Mouse (Mus musculus) liver, postnatal 0 days (tissue): Measurements from ENCODE around the gene L3mbtl1. TPM values are rescaled to one million over a fixed set of nuclear protein-coding genes. Genes with fewer than 3 reads are reported as not detected.

Source experiments
- ATAC-seq: fragments of 200-750 bp; cut with Nextera tagmentation; 2 replicates; pipeline ENCODE4 v1.8.0; 2017; ENCODE audit warnings: mild to moderate bottlenecking, moderate library complexity
- DNase-seq: peaks from one replicate; pipeline ENCODE4 v3.0.0-alpha.2; 2016
- H3K27ac ChIP-seq: fragments of 300-500 bp; sonication (generic); 2 replicates; pipeline ENCODE4 v1.5.1; 2014; ENCODE audit warnings: antibody characterized with exemption, moderate library complexity, mild to moderate bottlenecking, low read depth
- H3K27me3 ChIP-seq: fragments of 300-500 bp; sonication (generic); 2 replicates; pipeline ENCODE4 v1.6.1; 2014; ENCODE audit warnings: low read length, control low read depth, mixed read lengths; ENCODE audit not compliant: insufficient read depth
- H3K36me3 ChIP-seq: fragments of 300-500 bp; sonication (generic); replicated peaks from 2 replicates; pipeline ENCODE4 v1.6.1; 2014; ENCODE audit warnings: mild to moderate bottlenecking, control low read depth, low read length, moderate library complexity, mixed read lengths; ENCODE audit not compliant: insufficient read depth
- H3K4me1 ChIP-seq: fragments of 300-500 bp; sonication (generic); 2 replicates; pipeline ENCODE4 v1.6.1; 2014; ENCODE audit warnings: antibody characterized with exemption, mild to moderate bottlenecking, control low read depth; ENCODE audit not compliant: insufficient read depth
- H3K4me2 ChIP-seq: fragments of 300-500 bp; sonication (generic); 2 replicates; pipeline ENCODE4 v1.6.1; 2014; ENCODE audit warnings: low read depth, mild to moderate bottlenecking, low read length, moderate library complexity, mixed read lengths
- H3K4me3 ChIP-seq: fragments of 300-500 bp; sonication (generic); 2 replicates; pipeline ENCODE4 v1.5.1; 2014; ENCODE audit warnings: low read depth, low read length
- H3K9ac ChIP-seq: fragments of 300-500 bp; sonication (generic); replicated peaks from 2 replicates; pipeline ENCODE4 v1.6.1; 2014; ENCODE audit warnings: mild to moderate bottlenecking, moderate library complexity
- H3K9me3 ChIP-seq: fragments of 300-500 bp; sonication (generic); 2 replicates; pipeline ENCODE4 v1.6.1; 2016; ENCODE audit warnings: mild to moderate bottlenecking, control low read depth, low read length, mixed read lengths
- CTCF ChIP-seq: sonication (generic); IDR thresholded peaks from 2 replicates; pipeline ENCODE4 v1.5.1; 2016; ENCODE audit warnings: antibody characterized with exemption, low read depth
- EP300 ChIP-seq: IDR thresholded peaks from 2 replicates; pipeline ENCODE4 v1.6.1; 2016; ENCODE audit warnings: antibody characterized with exemption, low read depth, mild to moderate bottlenecking
- WGBS: fragments of 180-500 bp; shearing (Covaris S2); extraction: QIAGEN DNeasy Blood & Tissue Kit; methylation state at CpG from one replicate; pipeline ENCODE4 v1.1.7; 2014; ENCODE audit not compliant: insufficient replicate concordance; 5-methylcytosine and 5-hydroxymethylcytosine counted together
- polyA plus RNA-seq: library from polyadenylated mRNA; unstranded; fragments of >200 nt; fragmentation: Nextera tagmentation; extraction: Ambion mirVana; gene quantifications from 2 replicates; pipeline ENCODE4 v1.2.1, GENCODE M21; 2015

Gene L3mbtl1
- polyA plus RNA-seq, 1 experiment from 2014 or later, result 0.06 TPM

DNA sequence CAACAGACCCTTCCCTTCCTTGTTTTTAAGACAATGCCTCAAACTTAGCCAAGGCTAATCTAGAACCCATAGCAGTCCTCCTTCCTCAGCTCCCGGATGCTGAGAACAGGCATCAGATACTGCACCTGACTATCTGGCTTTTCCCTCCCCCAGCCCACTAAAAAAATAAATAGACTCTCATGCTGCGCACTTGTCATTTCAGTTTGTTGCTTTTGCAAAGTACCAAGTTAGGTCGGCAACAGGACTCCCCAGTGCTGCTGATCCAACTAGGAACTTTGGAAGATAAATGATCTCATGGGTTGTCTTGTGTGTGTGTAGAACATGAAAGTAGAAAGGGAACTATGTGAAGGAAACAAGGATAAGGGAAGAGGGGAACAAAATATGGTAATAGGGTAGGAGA lies 13.6 kb upstream of the L3mbtl1 start:
- no peak for DNase-seq
- no peak overlapping the region for H3K4me3 ChIP-seq
- 70% methylated on average over 3 of the region's 3 CpGs for WGBS
- no peak for ATAC-seq
- no peak overlapping the region for H3K9ac ChIP-seq
- peaks cover 15% of the 10 kb centered on the region for H3K36me3 ChIP-seq
- no peaks in the 10 kb centered on the region for H3K9me3 ChIP-seq
- no peaks in the 10 kb centered on the region for H3K27me3 ChIP-seq
- TF ChIP-seq CTCF (no peak), EP300 (no peak)
- peaks cover 12% of the 10 kb centered on the region for H3K4me1 ChIP-seq
- H3K27ac ChIP-seq, result no peak overlapping the region
- peak overlapping the region; percentile 96; the same call in 1 of the 2 replicates for H3K4me2 ChIP-seq

DNA sequence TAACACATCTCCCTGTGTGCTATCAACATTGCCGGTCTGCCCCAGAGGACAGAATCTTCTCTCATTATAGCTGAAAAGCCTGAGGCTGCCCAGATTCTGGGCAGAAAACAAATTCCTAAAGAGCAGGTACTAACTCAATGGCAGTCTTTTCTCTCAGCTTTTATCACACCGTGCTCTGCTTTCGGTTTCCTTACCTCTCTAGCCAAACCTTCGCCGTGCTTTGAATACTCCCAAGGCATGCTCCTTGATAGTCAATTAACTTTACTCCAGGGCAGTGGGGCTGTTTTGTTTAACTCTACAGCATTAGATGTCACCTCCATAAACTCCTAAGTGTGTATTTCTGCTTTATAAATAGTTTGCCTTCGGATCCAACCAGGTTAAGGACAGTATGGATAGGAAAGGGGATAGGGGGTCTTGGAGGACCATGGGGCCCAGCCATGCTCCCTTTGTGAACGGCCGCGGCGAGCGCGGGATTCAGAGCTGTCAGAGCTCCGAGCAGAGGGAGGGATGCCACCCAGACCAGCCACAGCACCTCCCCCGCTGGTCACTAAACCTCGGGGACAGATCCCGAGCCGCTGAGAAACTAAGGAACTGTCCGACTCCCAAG lies 12.7 kb upstream of the L3mbtl1 start:
- peaks cover 12% of the 10 kb centered on the region for H3K4me1 ChIP-seq
- H3K9me3 ChIP-seq, result no peaks in the 10 kb centered on the region
- TF ChIP-seq EP300 (no peak), CTCF (no peak)
- peaks cover 23% of the 10 kb centered on the region for H3K36me3 ChIP-seq
- 1% methylated on average over 18 of the region's 18 CpGs for WGBS
- H3K27ac ChIP-seq, result peak overlapping the region; percentile 99
- H3K9ac ChIP-seq, result peak overlapping the region; percentile 100
- no peak for DNase-seq
- peak overlapping the region; percentile 100 for H3K4me3 ChIP-seq
- no peaks in the 10 kb centered on the region for H3K27me3 ChIP-seq
- no peak for ATAC-seq
- H3K4me2 ChIP-seq, result peak overlapping the region; percentile 96

DNA sequence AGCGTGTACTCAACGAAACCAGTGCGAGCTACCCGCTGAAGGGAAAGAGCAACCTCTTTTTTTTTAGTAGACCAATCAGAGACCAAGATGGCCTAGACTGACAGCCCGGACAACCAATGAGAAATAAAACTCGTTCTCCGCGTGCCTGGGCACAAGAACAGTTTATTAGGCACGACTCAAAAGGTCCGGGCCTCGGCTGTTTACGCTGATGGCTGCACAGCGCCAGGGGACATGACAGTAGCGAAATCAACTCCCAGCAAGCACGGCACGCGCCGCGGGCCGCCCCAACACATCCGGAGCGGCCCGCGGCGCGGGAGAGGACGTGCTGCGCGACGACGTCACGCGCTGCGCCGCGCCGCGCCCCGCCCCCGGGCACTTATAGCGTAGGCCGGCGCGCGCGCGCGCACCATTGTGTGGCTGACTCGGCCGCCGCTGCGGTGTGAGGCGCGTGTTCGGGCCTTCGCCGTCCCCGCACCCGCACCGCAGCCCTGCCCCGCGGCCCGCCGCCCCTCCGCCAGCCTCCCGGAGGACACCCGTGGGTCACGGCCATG lies 12.1 kb upstream of the L3mbtl1 start, which contains the start of gene Srsf6:
Gene Srsf6, plus strand, starts transcription at position 406 of the 551 bp plus-strand sequence.
- peak; percentile 95 for ATAC-seq
- peak within 1 kb of the TSS; percentile 99 for H3K27ac ChIP-seq
- peak within 1 kb of the TSS; percentile 100 for H3K9ac ChIP-seq
- DNase-seq, result peak; percentile 92
- H3K4me1 ChIP-seq, result peaks cover 15% of the 10 kb centered on the region
- peak within 1 kb of the TSS; percentile 100 for H3K4me3 ChIP-seq
- H3K27me3 ChIP-seq, result no peaks in the 10 kb centered on the region
- no peaks in the 10 kb centered on the region for H3K9me3 ChIP-seq
- H3K4me2 ChIP-seq, result peak within 1 kb of the TSS; percentile 96
- under 1% methylated on average over 52 of the region's 68 CpGs for WGBS
- peaks cover 28% of the 10 kb centered on the region for H3K36me3 ChIP-seq
- TF ChIP-seq CTCF (no peak), EP300 (no peak)

DNA sequence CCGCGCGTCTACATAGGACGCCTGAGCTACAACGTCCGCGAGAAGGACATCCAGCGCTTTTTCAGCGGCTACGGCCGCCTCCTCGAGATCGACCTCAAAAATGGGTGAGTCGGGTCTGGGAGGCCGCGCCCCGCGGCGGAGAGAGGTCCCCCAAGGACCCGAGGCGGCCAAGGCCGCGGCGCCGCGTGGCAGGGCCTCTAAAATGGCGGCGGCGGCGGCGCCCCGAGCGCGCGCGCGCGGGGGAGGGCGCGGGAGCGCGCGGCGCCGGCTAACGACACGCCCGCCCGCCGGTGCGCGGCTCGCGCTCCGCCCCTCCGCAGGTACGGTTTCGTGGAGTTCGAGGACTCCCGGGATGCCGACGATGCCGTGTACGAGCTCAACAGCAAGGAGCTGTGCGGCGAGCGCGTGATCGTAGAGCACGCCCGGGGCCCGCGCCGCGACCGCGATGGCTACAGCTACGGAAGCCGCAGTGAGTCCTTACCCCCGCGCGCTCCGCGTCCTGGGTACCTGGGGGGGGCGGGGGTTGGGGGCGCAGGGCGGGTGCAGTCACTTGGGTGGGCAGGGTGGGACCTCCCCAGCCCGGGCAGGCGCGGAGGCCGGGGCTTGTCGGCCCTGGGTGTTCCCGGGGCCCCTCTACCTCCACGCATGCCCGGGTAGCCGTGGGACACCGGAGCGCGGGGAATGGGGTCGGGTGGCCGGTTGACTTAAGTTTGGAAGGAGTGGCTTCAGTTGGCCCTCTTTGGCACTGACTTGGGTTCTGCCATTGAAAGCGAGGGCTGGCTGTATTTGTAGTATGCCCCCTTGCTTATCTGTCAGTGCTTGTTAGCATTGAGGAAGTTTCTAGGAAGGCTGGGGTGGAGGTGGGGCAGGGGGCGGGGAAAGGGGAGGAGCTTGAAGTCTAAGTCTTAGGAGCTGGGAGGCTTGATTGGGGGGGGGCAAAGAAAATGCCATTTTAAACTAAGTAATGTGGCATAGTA lies 11.3 kb upstream of the L3mbtl1 start:
- ATAC-seq (peak; percentile 72), DNase-seq (peak; percentile 88)
- Histone ChIP-seq H3K4me2 (peak overlapping the region; percentile 96), H3K9me3 (no peaks in the 10 kb centered on the region), H3K4me3 (peak overlapping the region; percentile 100), H3K36me3 (peaks cover 35% of the 10 kb centered on the region), H3K4me1 (peaks cover 20% of the 10 kb centered on the region), H3K27me3 (no peaks in the 10 kb centered on the region), H3K9ac (peak overlapping the region; percentile 100), H3K27ac (peak overlapping the region; percentile 99)
- 0% methylated on average over 60 of the region's 103 CpGs for WGBS
- TF ChIP-seq EP300, result no peak
- 0 out of 2 replicates have a peak, but pooled peaks have one; percentile 2 for TF ChIP-seq CTCF

DNA sequence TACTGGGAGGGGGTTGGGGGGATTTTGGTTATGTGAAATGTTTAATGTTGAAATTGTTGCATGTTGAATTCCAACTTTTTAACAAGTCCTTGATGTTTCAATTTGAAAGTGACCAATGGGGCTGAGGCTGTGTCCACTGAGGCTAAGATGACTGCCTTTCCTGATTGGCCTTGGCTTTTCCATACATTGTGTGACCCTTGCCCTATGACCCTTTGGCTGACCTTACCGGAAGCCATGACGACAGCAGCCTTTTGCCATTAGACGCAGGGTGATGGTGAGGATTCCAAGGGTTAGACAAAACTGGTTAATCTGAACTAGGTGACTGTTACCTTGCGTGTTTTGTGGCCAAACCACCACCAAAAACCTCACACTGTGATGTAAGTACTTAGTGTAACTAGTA lies 10.6 kb upstream of the L3mbtl1 start:
- 47% methylated on average over 4 of the region's 4 CpGs for WGBS
- peak overlapping the region; percentile 100; the same call in 1 of the 2 replicates for H3K9ac ChIP-seq

DNA sequence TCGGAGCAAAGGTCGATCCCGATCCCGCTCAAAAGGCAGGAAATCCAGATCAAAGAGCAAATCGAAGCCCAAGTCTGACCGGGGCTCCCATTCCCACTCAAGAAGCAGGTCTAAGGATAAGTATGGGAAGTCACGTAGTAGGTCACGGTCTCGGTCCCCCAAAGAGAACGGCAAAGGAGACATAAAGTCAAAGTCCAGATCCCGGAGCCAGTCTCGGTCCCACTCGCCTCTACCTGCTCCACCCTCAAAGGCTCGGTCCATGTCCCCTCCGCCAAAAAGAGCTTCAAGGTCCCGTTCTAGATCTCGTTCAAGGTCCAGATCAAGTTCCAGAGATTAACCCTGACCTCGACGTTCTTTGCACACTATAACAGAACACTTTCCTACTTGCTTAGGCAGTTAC lies 8.9 kb upstream of the L3mbtl1 start:
- DNase-seq (no peak), ATAC-seq (no peak)
- TF ChIP-seq EP300, result no peak
- TF ChIP-seq CTCF, result no peak
- H3K9ac ChIP-seq, result no peak overlapping the region
- peaks cover 24% of the 10 kb centered on the region for H3K4me1 ChIP-seq
- no peak overlapping the region for H3K4me3 ChIP-seq
- no peaks in the 10 kb centered on the region for H3K9me3 ChIP-seq
- H3K27me3 ChIP-seq, result no peaks in the 10 kb centered on the region
- WGBS, result 86% methylated on average over 19 of the region's 19 CpGs
- peaks cover 56% of the 10 kb centered on the region for H3K36me3 ChIP-seq
- no peak overlapping the region for H3K27ac ChIP-seq
- H3K4me2 ChIP-seq, result no peak overlapping the region

More for the DNA sequence above, 10.6 kb upstream of the L3mbtl1 start:
- Histone ChIP-seq H3K36me3 (peaks cover 41% of the 10 kb centered on the region), H3K27ac (no peak overlapping the region), H3K4me2 (peak overlapping the region; percentile 96), H3K4me1 (peaks cover 20% of the 10 kb centered on the region), H3K4me3 (peak overlapping the region; percentile 100), H3K27me3 (no peaks in the 10 kb centered on the region), H3K9me3 (no peaks in the 10 kb centered on the region)
- TF ChIP-seq CTCF (no peak), EP300 (no peak)
- peak; percentile 44 for DNase-seq
- ATAC-seq, result no peak
